Mouse (Mus musculus) liver, adult (tissue): ENCODE results near the gene Gm20509.

Experiments
- GATA4 ChIP-seq: IDR thresholded peaks from 2 replicates; pipeline ENCODE4 v1.6.1; 2014; ENCODE audit warnings: mild to moderate bottlenecking, low read length; ENCODE audit not compliant: insufficient replicate concordance

Gm20509 gene

GRCm38 (mm10) chr9:73127457-73127856, 25.2 kb downstream of the Gm20509 start:
- TF ChIP-seq GATA4 = no peak

- TF ChIP-seq GATA4 = no peak
Observed at GRCm38 (mm10) chr9:73129875-73130274, 27.6 kb downstream of the Gm20509 start.

- no peak for TF ChIP-seq GATA4
Observed at GRCm38 (mm10) chr9:73130529-73130928, 28.3 kb downstream of the Gm20509 start.

GRCm38 (mm10) chr9:73137341-73137886, 35.1 kb downstream of the Gm20509 start:
- no peak for TF ChIP-seq GATA4

GRCm38 (mm10) chr9:73154347-73154746, 52.1 kb downstream of the Gm20509 start:
- TF ChIP-seq GATA4 = no peak

- TF ChIP-seq GATA4 = no peak
Observed at GRCm38 (mm10) chr9:73157968-73158367, 55.7 kb downstream of the Gm20509 start.

GRCm38 (mm10) chr9:73159265-73159664, 57.0 kb downstream of the Gm20509 start:
- no peak for TF ChIP-seq GATA4

- no peak for TF ChIP-seq GATA4
Observed at GRCm38 (mm10) chr9:73162571-73163333, 60.5 kb downstream of the Gm20509 start.

- no peak for TF ChIP-seq GATA4
Observed at GRCm38 (mm10) chr9:73165631-73166030, 63.4 kb downstream of the Gm20509 start.
